Mouse (Mus musculus): Measurements from ENCODE around the gene Olfr1113. TPM values are rescaled to one million over a fixed set of nuclear protein-coding genes. Genes with fewer than 3 reads are reported as not detected.
"Not testable (repeated sequence)": the region's sequence is repeated elsewhere in the genome, so short reads cannot be mapped to it uniquely, and the experiment has no call there.

The Olfr1113 gene
- not detected in 2 replicates for polyA plus RNA-seq (2011; ENCODE audit: insufficient read length, low read depth, missing spikeins)

GRCm38 (mm10) chr2:87208670-87209069 lies at the start of gene Olfr1113:
Olfr1113 (plus strand) TSS chr2:87208970.
- H3K4me1 ChIP-seq (ENCODE audit: control insufficient read depth, insufficient read depth, low read length): no peaks in the 10 kb centered on the region
- H3K4me3 ChIP-seq (ENCODE audit: insufficient read depth, low read length): no peak within 1 kb of the TSS
- H3K27ac ChIP-seq (ENCODE audit: insufficient read depth, low read length): no peak within 1 kb of the TSS
- TF ChIP-seq POLR2A (IDR thresholded peaks at IDR 0.05; ENCODE audit: low read depth, low read length): no peak
- TF ChIP-seq CTCF (IDR thresholded peaks at IDR 0.05; ENCODE audit: borderline replicate concordance, insufficient read depth, low read length): no peak

GRCm38 (mm10) chr2:87167731-87168130 lies 41.0 kb upstream of the Olfr1113 start:
- H3K4me1 ChIP-seq (ENCODE audit: control insufficient read depth, insufficient read depth, low read length); H3K4me3 ChIP-seq (ENCODE audit: insufficient read depth, low read length); H3K27ac ChIP-seq (ENCODE audit: insufficient read depth, low read length): not testable (repeated sequence)

GRCm38 (mm10) chr2:87187498-87187897 lies 21.3 kb upstream of the Olfr1113 start, which contains the start of gene Olfr1112:
Olfr1112 (plus strand) TSS chr2:87187798.
- H3K4me3 ChIP-seq (ENCODE audit: insufficient read depth, low read length): no peak within 1 kb of the TSS
- no peaks in the 10 kb centered on the region for H3K4me1 ChIP-seq (ENCODE audit: control insufficient read depth, insufficient read depth, low read length)
- H3K27ac ChIP-seq (ENCODE audit: insufficient read depth, low read length): no peak within 1 kb of the TSS
- TF ChIP-seq CTCF (IDR thresholded peaks at IDR 0.05; ENCODE audit: borderline replicate concordance, insufficient read depth, low read length) (no peak), POLR2A (IDR thresholded peaks at IDR 0.05; ENCODE audit: low read depth, low read length) (no peak)

- H3K27ac ChIP-seq (ENCODE audit: insufficient read depth, low read length): no peak within 1 kb of the TSS
- TF ChIP-seq POLR2A (IDR thresholded peaks at IDR 0.05; ENCODE audit: low read depth, low read length) (no peak), CTCF (IDR thresholded peaks at IDR 0.05; ENCODE audit: borderline replicate concordance, insufficient read depth, low read length) (no peak)
- H3K4me3 ChIP-seq (ENCODE audit: insufficient read depth, low read length): no peak within 1 kb of the TSS
- H3K4me1 ChIP-seq (ENCODE audit: control insufficient read depth, insufficient read depth, low read length): no peaks in the 10 kb centered on the region
Measured at GRCm38 (mm10) chr2:87247713-87248112, 38.9 kb downstream of the Olfr1113 start, which contains the start of gene Olfr1115. Olfr1115 (plus strand) TSS chr2:87248013.

Other genes starting within 250 kb of the Olfr1113 start
- not detected in 2 replicates for gene Olfr1099, start 248.3 kb upstream of the Olfr1113 start, polyA plus RNA-seq (2011; ENCODE audit: insufficient read length, low read depth, missing spikeins)
- not detected in 2 replicates for gene Olfr1100, start 229.0 kb upstream of the Olfr1113 start, polyA plus RNA-seq (2011; ENCODE audit: insufficient read length, low read depth, missing spikeins)
- gene Olfr1101, start 217.7 kb upstream of the Olfr1113 start, polyA plus RNA-seq (2011; ENCODE audit: insufficient read length, low read depth, missing spikeins): not detected in 2 replicates
- gene Olfr1102, start 210.6 kb upstream of the Olfr1113 start, polyA plus RNA-seq (2011; ENCODE audit: insufficient read length, low read depth, missing spikeins): not detected in 2 replicates
- not detected in 2 replicates for gene Olfr1104, start 181.9 kb upstream of the Olfr1113 start, polyA plus RNA-seq (2011; ENCODE audit: insufficient read length, low read depth, missing spikeins)
- not detected in 2 replicates for gene Olfr1105, start 172.4 kb upstream of the Olfr1113 start, polyA plus RNA-seq (2011; ENCODE audit: insufficient read length, low read depth, missing spikeins)
- not detected in 2 replicates for gene Olfr1106, start 156.7 kb upstream of the Olfr1113 start, polyA plus RNA-seq (2011; ENCODE audit: insufficient read length, low read depth, missing spikeins)
- gene Olfr1107, start 133.2 kb upstream of the Olfr1113 start, polyA plus RNA-seq (2011; ENCODE audit: insufficient read length, low read depth, missing spikeins): not detected in 2 replicates
- not detected in 2 replicates for gene Olfr1109, start 113.0 kb upstream of the Olfr1113 start, polyA plus RNA-seq (2011; ENCODE audit: insufficient read length, low read depth, missing spikeins)
- gene Olfr259, start 94.4 kb upstream of the Olfr1113 start, polyA plus RNA-seq (2011; ENCODE audit: insufficient read length, low read depth, missing spikeins): not detected in 2 replicates
- gene Olfr1110, start 68.7 kb upstream of the Olfr1113 start, polyA plus RNA-seq (2011; ENCODE audit: insufficient read length, low read depth, missing spikeins): not detected in 2 replicates
- not detected in 2 replicates for gene Olfr1111, start 56.3 kb upstream of the Olfr1113 start, polyA plus RNA-seq (2011; ENCODE audit: insufficient read length, low read depth, missing spikeins)
- gene Olfr1112, start 21.2 kb upstream of the Olfr1113 start, polyA plus RNA-seq (2011; ENCODE audit: insufficient read length, low read depth, missing spikeins): not detected in 2 replicates
- not detected in 2 replicates for gene Olfr1115, start 39.0 kb downstream of the Olfr1113 start, polyA plus RNA-seq (2011; ENCODE audit: insufficient read length, low read depth, missing spikeins)
- not detected in 2 replicates for gene Olfr1116, start 58.6 kb downstream of the Olfr1113 start, polyA plus RNA-seq (2011; ENCODE audit: insufficient read length, low read depth, missing spikeins)
- gene Olfr1118, start 98.6 kb downstream of the Olfr1113 start, polyA plus RNA-seq (2011; ENCODE audit: insufficient read length, low read depth, missing spikeins): not detected in 2 replicates
- gene Olfr1120, start 145.8 kb downstream of the Olfr1113 start, polyA plus RNA-seq (2011; ENCODE audit: insufficient read length, low read depth, missing spikeins): not detected in 2 replicates
- not detected in 2 replicates for gene Olfr1121, start 160.9 kb downstream of the Olfr1113 start, polyA plus RNA-seq (2011; ENCODE audit: insufficient read length, low read depth, missing spikeins)
- not detected in 2 replicates for gene Olfr1122, start 176.9 kb downstream of the Olfr1113 start, polyA plus RNA-seq (2011; ENCODE audit: insufficient read length, low read depth, missing spikeins)
- 0.11 TPM in 1 of 2 replicates, not detected in the other for gene Olfr1123, start 207.7 kb downstream of the Olfr1113 start, polyA plus RNA-seq (2011; ENCODE audit: insufficient read length, low read depth, missing spikeins)
- gene Olfr1124, start 221.3 kb downstream of the Olfr1113 start, polyA plus RNA-seq (2011; ENCODE audit: insufficient read length, low read depth, missing spikeins): not detected in 2 replicates
- not detected in 2 replicates for gene Olfr1126, start 245.0 kb downstream of the Olfr1113 start, polyA plus RNA-seq (2011; ENCODE audit: insufficient read length, low read depth, missing spikeins)

Data from embryonic fibroblast, embryonic 13.5 days (primary cell).